21 mouse cellular contexts compared by ENCODE assay signal in genomic region chr16:43537163-43537562, GRCm38 (mm10).
DNase-seq lines count a peak whose midpoint lies in the region; ATAC-seq and TF ChIP-seq lines count a peak whose summit lies in the region.
"Had no signal": no experiment of that assay in that cellular context is flagged by ENCODE, and none has a peak within 500 bp of the region (broad histone marks: within the 10 kb centered on the region; RNA-seq: fewer than 3 reads in every experiment).

No protein-coding gene starts in this region.

- TF ChIP-seq POLR2A in liver, adult 2 months (IDR thresholded peaks at IDR 0.05; ENCODE audit: extremely low read depth, insufficient read depth, low read length) = no peak
- no peak for TF ChIP-seq POLR2A in cortical plate, adult 2 months (IDR thresholded peaks at IDR 0.05; ENCODE audit: extremely low read depth, insufficient read depth, low read length)
- no peak for TF ChIP-seq POLR2A in olfactory bulb, adult 2 months (IDR thresholded peaks at IDR 0.05; ENCODE audit: insufficient read depth, low read depth, low read length)

- DNase-seq in liver, adult 2 months (ENCODE audit: extremely low read depth, low read depth, low spot score) = no peak
- DNase-seq in liver, postnatal 0 days = no peak
- DNase-seq in thymus, postnatal 25 days = no peak
- no peak for DNase-seq in cerebellum, adult 11-12 months
- DNase-seq: adrenal gland, adult 2 months; adrenal gland, postnatal 10 days; adrenal gland, postnatal 25 days; cerebellum, adult 11 months; cerebellum, adult 2 months; cerebellum, adult 9-10 months; cerebellum, postnatal 10 days; cerebellum, postnatal 25 days; forebrain, postnatal 0 days had no signal

- peaks cover 22% of the 10 kb centered on the region for H3K79me2 ChIP-seq in liver, adult 2 months (ENCODE audit: control insufficient read depth, insufficient read depth, low read length)

- H3K4me1 ChIP-seq in intestine, embryonic 15.5 days (replicated peaks) = no peaks in the 10 kb centered on the region
- no peaks in the 10 kb centered on the region for H3K4me1 ChIP-seq in intestine, postnatal 0 days (replicated peaks; ENCODE audit: control insufficient read depth, insufficient read depth, low read length)
- peaks cover 38% of the 10 kb centered on the region for H3K4me1 ChIP-seq in liver, adult 2 months (ENCODE audit: control insufficient read depth, insufficient read depth, low read length)
- H3K4me1 ChIP-seq in liver, postnatal 0 days (ENCODE audit: insufficient read depth) = no peaks in the 10 kb centered on the region
- peaks cover 7% of the 10 kb centered on the region; the same call in 1 of the 2 replicates for H3K4me1 ChIP-seq in cortical plate, adult 2 months (ENCODE audit: control insufficient read depth, insufficient read depth, low read length)
- H3K4me1 ChIP-seq in olfactory bulb, adult 2 months (ENCODE audit: control insufficient read depth, insufficient read depth, low read length) = peaks cover 4% of the 10 kb centered on the region
- H3K4me1 ChIP-seq: embryonic facial prominence, embryonic 10.5 days; embryonic facial prominence, embryonic 12.5 days had no signal

- WGBS in intestine, embryonic 15.5 days = 42% methylated on average over 7 of the region's 7 CpGs
- WGBS in intestine, postnatal 0 days = 44% methylated on average over 7 of the region's 7 CpGs
- 74% methylated on average over 7 of the region's 7 CpGs for WGBS in liver, adult 2 months
- WGBS in liver, postnatal 0 days (ENCODE audit: insufficient replicate concordance) = 73% methylated on average over 7 of the region's 7 CpGs
- WGBS in olfactory bulb, adult 2 months = 75% methylated on average over 7 of the region's 7 CpGs

- peak; percentile 62; the same call in 1 of the 2 replicates for ATAC-seq in intestine, embryonic 15.5 days
- no peak for ATAC-seq in intestine, postnatal 0 days
- ATAC-seq in liver, postnatal 0 days = no peak
- ATAC-seq: forebrain, embryonic 13.5 days; forebrain, embryonic 15.5 days; forebrain, postnatal 0 days had no signal

- no peak overlapping the region for H3K4me3 ChIP-seq in intestine, embryonic 15.5 days (replicated peaks)
- no peak overlapping the region for H3K4me3 ChIP-seq in intestine, postnatal 0 days (ENCODE audit: low read depth, low read length)
- no peak overlapping the region for H3K4me3 ChIP-seq in liver, adult 2 months (ENCODE audit: insufficient read depth, low read depth, low read length)
- no peak overlapping the region for H3K4me3 ChIP-seq in liver, postnatal 0 days (ENCODE audit: low read depth, low read length)
- no peak overlapping the region for H3K4me3 ChIP-seq in cortical plate, adult 2 months (ENCODE audit: insufficient read depth, low read length)
- H3K4me3 ChIP-seq in olfactory bulb, adult 2 months (ENCODE audit: insufficient read depth, low read depth, low read length) = no peak overlapping the region
- H3K4me3 ChIP-seq: embryonic facial prominence, embryonic 10.5 days; embryonic facial prominence, embryonic 12.5 days; forebrain, embryonic 13.5 days; forebrain, embryonic 15.5 days had no signal

- no peaks in the 10 kb centered on the region for H3K36me3 ChIP-seq in intestine, embryonic 15.5 days
- H3K36me3 ChIP-seq in intestine, postnatal 0 days (ENCODE audit: control insufficient read depth, insufficient read depth) = no peaks in the 10 kb centered on the region
- no peaks in the 10 kb centered on the region; the same call in 1 of the 2 replicates for H3K36me3 ChIP-seq in liver, adult 2 months (ENCODE audit: control insufficient read depth, insufficient read depth, low read length)
- H3K36me3 ChIP-seq in liver, postnatal 0 days (replicated peaks; ENCODE audit: insufficient read depth, low read length) = no peaks in the 10 kb centered on the region
- H3K36me3 ChIP-seq: embryonic facial prominence, embryonic 10.5 days; embryonic facial prominence, embryonic 12.5 days; forebrain, embryonic 15.5 days had no signal

- H3K27ac ChIP-seq in intestine, embryonic 15.5 days = no peak overlapping the region
- H3K27ac ChIP-seq in intestine, postnatal 0 days (ENCODE audit: low read depth, low read length) = no peak overlapping the region
- peak overlapping the region; percentile 56; the same call in 1 of the 2 replicates for H3K27ac ChIP-seq in liver, adult 2 months (replicated peaks; ENCODE audit: insufficient read depth, low read depth, low read length)
- H3K27ac ChIP-seq in liver, postnatal 0 days (ENCODE audit: low read depth) = no peak overlapping the region
- H3K27ac ChIP-seq in cortical plate, adult 2 months (ENCODE audit: insufficient read depth, low read length) = peak overlapping the region; percentile 43; the same call in 1 of the 2 replicates
- H3K27ac ChIP-seq in olfactory bulb, adult 2 months (ENCODE audit: insufficient read depth, low read depth, low read length) = peak overlapping the region; percentile 57; the same call in 1 of the 2 replicates
- H3K27ac ChIP-seq: embryonic facial prominence, embryonic 10.5 days; embryonic facial prominence, embryonic 12.5 days; forebrain, embryonic 13.5 days; forebrain, embryonic 15.5 days had no signal

- no peaks in the 10 kb centered on the region for H3K27me3 ChIP-seq in intestine, embryonic 15.5 days (replicated peaks)
- H3K27me3 ChIP-seq in intestine, postnatal 0 days (replicated peaks; ENCODE audit: control insufficient read depth, insufficient read depth, low read length) = no peaks in the 10 kb centered on the region
- no peaks in the 10 kb centered on the region for H3K27me3 ChIP-seq in liver, adult 2 months (ENCODE audit: control insufficient read depth, insufficient read depth, low read length)
- H3K27me3 ChIP-seq in liver, postnatal 0 days (ENCODE audit: insufficient read depth, low read length) = no peaks in the 10 kb centered on the region
- H3K27me3 ChIP-seq: embryonic facial prominence, embryonic 12.5 days; forebrain, embryonic 13.5 days; forebrain, embryonic 15.5 days had no signal

- TF ChIP-seq CTCF in intestine, postnatal 0 days (IDR thresholded peaks at IDR 0.05; ENCODE audit: low read depth) = no peak
- TF ChIP-seq CTCF in liver, adult 2 months (IDR thresholded peaks at IDR 0.05; ENCODE audit: low read depth, low read length) = no peak
- no peak for TF ChIP-seq CTCF in liver, postnatal 0 days (IDR thresholded peaks at IDR 0.05; ENCODE audit: low read depth)
- TF ChIP-seq CTCF in cortical plate, adult 2 months (IDR thresholded peaks at IDR 0.05; ENCODE audit: extremely low read depth, insufficient read depth, low read length) = no peak
- TF ChIP-seq CTCF in olfactory bulb, adult 2 months (IDR thresholded peaks at IDR 0.05; ENCODE audit: insufficient read depth, low read depth, low read length) = no peak

- no peak overlapping the region for H3K9ac ChIP-seq in intestine, embryonic 15.5 days
- H3K9ac ChIP-seq in intestine, postnatal 0 days (ENCODE audit: low read depth, low read length) = no peak overlapping the region
- no peak overlapping the region for H3K9ac ChIP-seq in liver, adult 2 months (ENCODE audit: low read depth, low read length)
- no peak overlapping the region for H3K9ac ChIP-seq in liver, postnatal 0 days (replicated peaks)
- H3K9ac ChIP-seq: embryonic facial prominence, embryonic 12.5 days; forebrain, embryonic 13.5 days; forebrain, embryonic 15.5 days; forebrain, postnatal 0 days had no signal

- H3K4me2 ChIP-seq in intestine, embryonic 15.5 days (replicated peaks) = no peak overlapping the region
- no peak overlapping the region for H3K4me2 ChIP-seq in intestine, postnatal 0 days (replicated peaks; ENCODE audit: low read depth)
- H3K4me2 ChIP-seq in liver, postnatal 0 days (ENCODE audit: low read depth, low read length) = no peak overlapping the region
- H3K4me2 ChIP-seq: embryonic facial prominence, embryonic 12.5 days; forebrain, embryonic 13.5 days; forebrain, embryonic 15.5 days had no signal

- TF ChIP-seq EP300 in liver, postnatal 0 days (IDR thresholded peaks at IDR 0.05; ENCODE audit: low read depth) = no peak

- no peaks in the 10 kb centered on the region for H3K9me3 ChIP-seq in intestine, embryonic 15.5 days
- no peaks in the 10 kb centered on the region for H3K9me3 ChIP-seq in intestine, postnatal 0 days (ENCODE audit: control insufficient read depth)
- H3K9me3 ChIP-seq in liver, postnatal 0 days (ENCODE audit: low read length) = no peaks in the 10 kb centered on the region
- H3K9me3 ChIP-seq: embryonic facial prominence, embryonic 10.5 days; embryonic facial prominence, embryonic 12.5 days; forebrain, embryonic 13.5 days; forebrain, embryonic 15.5 days had no signal

Comparison
In these comparisons a context has a peak if more than half of its experiments do, and no peak if none do; other contexts are left out.
1. H3K27ac ChIP-seq: peak in liver, adult 2 months (single experiment), cortical plate, adult 2 months (single experiment) and olfactory bulb, adult 2 months (single experiment); none in intestine, embryonic 15.5 days (single experiment), intestine, postnatal 0 days (single experiment) and liver, postnatal 0 days (single experiment).